Mouse (Mus musculus) forebrain, embryonic 13.5 days (tissue): ENCODE measurements at regions not wholly inside any gene's neighbourhood (a gene's known extent, or its start where the extent isn't known, plus 50 kb on each side); places are given as distances from the start of the nearest gene placed in this dataset.

ENCODE experiments used
- ATAC-seq: fragments of 200-750 bp; cut with Nextera tagmentation; 2 replicates; pipeline ENCODE4 v1.8.0; 2017
- H3K27ac ChIP-seq: fragments of 300-500 bp; sonication (generic); 2 replicates; pipeline ENCODE4 v1.5.1; 2015; ENCODE audit warnings: inconsistent platforms, mild to moderate bottlenecking, moderate library complexity
- H3K27me3 ChIP-seq: fragments of 300-500 bp; sonication (generic); 2 replicates; pipeline ENCODE4 v1.6.1; 2015; ENCODE audit warnings: mild to moderate bottlenecking, inconsistent platforms
- H3K36me3 ChIP-seq: fragments of 300-500 bp; sonication (generic); 2 replicates; pipeline ENCODE4 v1.6.1; 2015; ENCODE audit warnings: mild to moderate bottlenecking, inconsistent platforms; ENCODE audit not compliant: poor library complexity, severe bottlenecking
- H3K4me1 ChIP-seq: fragments of 300-500 bp; sonication (generic); 2 replicates; pipeline ENCODE4 v1.6.1; 2015; ENCODE audit warnings: inconsistent platforms
- H3K4me2 ChIP-seq: fragments of 300-500 bp; sonication (generic); 2 replicates; pipeline ENCODE4 v1.6.1; 2015; ENCODE audit warnings: inconsistent platforms, mild to moderate bottlenecking, moderate library complexity
- H3K4me3 ChIP-seq: fragments of 300-500 bp; sonication (generic); 2 replicates; pipeline ENCODE4 v1.5.1; 2015; ENCODE audit warnings: mild to moderate bottlenecking, inconsistent platforms
- H3K9ac ChIP-seq: fragments of 300-500 bp; sonication (generic); 2 replicates; pipeline ENCODE4 v1.6.1; 2015; ENCODE audit warnings: mild to moderate bottlenecking, inconsistent platforms
- H3K9me3 ChIP-seq: fragments of 300-500 bp; sonication (generic); replicated peaks from 2 replicates; pipeline ENCODE4 v1.6.1; 2016; ENCODE audit warnings: inconsistent platforms
- WGBS: fragments of 180-500 bp; shearing (Covaris S2); methylation state at CpG from one replicate; pipeline ENCODE4 v1.1.7; 2015; 5-methylcytosine and 5-hydroxymethylcytosine counted together

DNA sequence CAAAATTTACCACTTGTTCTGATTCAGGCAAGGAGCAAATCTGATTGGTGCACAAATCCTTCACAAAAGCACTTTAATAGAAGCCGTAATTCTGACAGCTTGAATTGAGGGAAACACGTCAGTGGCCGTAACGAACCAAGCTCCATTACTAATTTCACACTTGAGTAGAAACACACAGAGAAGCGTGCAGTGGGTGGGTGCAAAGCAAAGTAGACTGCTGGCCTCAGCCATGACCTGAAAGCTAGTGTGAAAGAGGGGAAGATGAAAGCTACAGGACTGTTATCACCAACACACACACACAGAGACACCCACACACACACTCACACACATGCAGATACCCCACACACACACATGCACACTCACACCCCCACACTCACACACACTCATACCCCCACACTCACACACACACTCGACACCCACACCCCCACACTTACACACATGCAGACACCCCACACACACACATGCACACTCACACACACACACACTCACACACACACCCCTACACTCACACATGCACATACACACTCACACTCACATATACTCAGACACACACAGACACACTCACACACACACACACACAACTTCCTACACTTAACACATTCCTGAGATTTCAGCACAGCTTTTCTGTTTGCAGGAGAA, 248.8 kb upstream of the Gpc5 start:
- 28% methylated on average over 6 of the region's 6 CpGs for WGBS
- H3K4me1 ChIP-seq: peaks cover 18% of the 10 kb centered on the region
- no peak overlapping the region for H3K4me3 ChIP-seq
- peaks cover 12% of the 10 kb centered on the region; the same call in 1 of the 2 replicates for H3K27me3 ChIP-seq
- no peak overlapping the region for H3K27ac ChIP-seq
- no peak overlapping the region for H3K9ac ChIP-seq
- H3K36me3 ChIP-seq: no peaks in the 10 kb centered on the region
- peak; percentile 48; the same call in 1 of the 2 replicates for ATAC-seq
- H3K4me2 ChIP-seq: no peak overlapping the region
- H3K9me3 ChIP-seq: no peaks in the 10 kb centered on the region

DNA sequence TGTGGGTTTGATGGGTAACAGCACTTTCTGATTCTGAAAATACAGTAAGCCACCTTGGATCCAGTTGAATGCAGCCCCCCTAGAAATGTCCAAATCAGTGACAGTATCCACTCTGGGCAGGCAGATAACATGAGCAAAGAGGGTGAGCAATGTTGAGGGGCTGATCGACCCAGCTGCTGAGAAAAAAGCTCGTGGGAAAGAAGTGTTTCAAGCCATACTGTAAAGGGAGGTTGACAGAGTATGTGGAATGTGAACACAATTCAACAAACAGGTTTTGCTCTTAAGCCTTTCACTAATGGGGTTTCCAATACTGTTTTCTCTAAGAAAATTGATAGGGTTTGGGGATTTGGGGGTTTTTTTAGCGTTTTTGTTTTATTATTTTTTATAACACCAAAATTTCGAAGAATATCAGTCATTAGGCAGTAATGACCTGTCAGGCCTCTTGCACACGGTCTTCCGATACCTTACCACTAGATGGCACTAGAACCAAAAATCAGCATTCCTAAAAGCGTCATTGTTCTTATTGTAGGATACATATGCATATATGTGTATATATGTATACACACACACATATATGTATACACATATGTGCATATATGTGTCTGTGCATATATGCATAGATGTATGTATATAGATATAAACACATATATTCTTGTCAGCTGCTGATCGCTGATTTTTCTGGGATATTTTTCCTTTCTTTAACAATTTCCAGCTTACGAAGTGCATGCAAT, 237.5 kb upstream of the Gpc5 start:
- Histone ChIP-seq H3K27me3 (0 out of 2 replicates have a peak, but pooled peaks cover 5% of the 10 kb centered on the region), H3K9ac (no peak overlapping the region), H3K9me3 (no peaks in the 10 kb centered on the region), H3K27ac (no peak overlapping the region), H3K4me3 (no peak overlapping the region), H3K4me2 (no peak overlapping the region), H3K36me3 (no peaks in the 10 kb centered on the region), H3K4me1 (peaks cover 13% of the 10 kb centered on the region; the same call in 1 of the 2 replicates)
- 26% methylated on average over 9 of the region's 9 CpGs for WGBS
- peak; percentile 81 for ATAC-seq

DNA sequence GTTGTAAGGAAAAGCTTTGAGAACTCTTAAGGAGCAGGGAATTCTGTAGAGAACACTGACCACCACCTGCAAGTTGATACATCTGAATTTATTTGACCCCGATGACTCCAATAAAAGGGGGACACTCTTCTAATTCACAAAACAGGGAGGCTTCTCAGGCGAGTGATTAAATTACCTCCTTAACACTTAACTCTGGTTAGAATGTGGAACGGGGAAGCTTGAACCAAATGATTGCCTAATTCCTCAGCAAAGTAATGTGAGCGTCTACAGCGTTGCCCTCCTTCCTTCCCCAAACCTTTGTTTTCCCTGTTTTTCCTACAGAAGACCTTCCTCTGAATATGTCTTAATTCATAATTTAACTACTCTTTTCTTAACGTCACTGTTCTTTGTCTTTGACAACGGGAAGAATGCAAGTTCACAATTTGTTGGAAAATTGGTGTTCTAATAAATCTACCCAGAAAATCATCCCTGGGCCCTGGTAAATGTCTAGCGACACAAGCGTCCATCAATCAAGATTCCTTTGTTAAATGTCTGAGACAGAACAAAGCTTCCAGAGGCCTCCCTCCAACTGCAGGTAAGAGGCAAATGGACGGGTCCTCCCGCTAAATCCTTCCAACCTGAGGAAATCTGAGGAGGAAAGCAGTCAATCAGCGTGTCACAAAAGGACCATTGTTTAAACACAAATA, 236.8 kb upstream of the Gpc5 start:
- H3K36me3 ChIP-seq: no peaks in the 10 kb centered on the region
- no peak; the same call in 1 of the 2 replicates for ATAC-seq
- H3K9ac ChIP-seq: no peak overlapping the region
- 0 out of 2 replicates have a peak, but pooled peaks cover 5% of the 10 kb centered on the region for H3K27me3 ChIP-seq
- H3K9me3 ChIP-seq: no peaks in the 10 kb centered on the region
- no peak overlapping the region for H3K27ac ChIP-seq
- H3K4me2 ChIP-seq: no peak overlapping the region
- 10% methylated on average over 12 of the region's 12 CpGs for WGBS
- H3K4me3 ChIP-seq: no peak overlapping the region
- peaks cover 13% of the 10 kb centered on the region; the same call in 1 of the 2 replicates for H3K4me1 ChIP-seq

DNA sequence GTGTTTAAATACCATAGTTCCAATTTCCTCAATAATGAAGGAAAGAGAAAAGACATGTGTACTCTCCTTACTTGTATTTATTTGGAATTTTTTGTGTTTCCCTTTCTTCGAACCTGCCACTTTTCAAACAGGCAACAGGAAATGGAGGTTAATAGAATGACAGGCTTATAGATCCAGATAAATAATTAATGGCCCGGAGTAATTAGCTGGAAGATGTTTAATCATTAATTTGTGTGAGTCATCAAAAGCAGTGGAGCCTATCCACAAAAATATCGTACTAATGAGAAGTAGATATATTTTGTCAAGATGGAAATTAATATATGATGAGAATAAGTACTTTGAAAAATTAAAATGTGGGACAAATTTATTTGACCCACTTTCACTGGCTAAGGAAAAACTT, 236.3 kb upstream of the Gpc5 start:
- no peak overlapping the region for H3K4me3 ChIP-seq
- H3K4me1 ChIP-seq: peaks cover 13% of the 10 kb centered on the region; the same call in 1 of the 2 replicates
- ATAC-seq: no peak
- no peak overlapping the region for H3K27ac ChIP-seq
- WGBS: 28% methylated on average over 3 of the region's 3 CpGs
- H3K9me3 ChIP-seq: no peaks in the 10 kb centered on the region
- no peak overlapping the region for H3K9ac ChIP-seq
- 0 out of 2 replicates have a peak, but pooled peaks cover 5% of the 10 kb centered on the region for H3K27me3 ChIP-seq
- no peak overlapping the region for H3K4me2 ChIP-seq
- no peaks in the 10 kb centered on the region for H3K36me3 ChIP-seq

DNA sequence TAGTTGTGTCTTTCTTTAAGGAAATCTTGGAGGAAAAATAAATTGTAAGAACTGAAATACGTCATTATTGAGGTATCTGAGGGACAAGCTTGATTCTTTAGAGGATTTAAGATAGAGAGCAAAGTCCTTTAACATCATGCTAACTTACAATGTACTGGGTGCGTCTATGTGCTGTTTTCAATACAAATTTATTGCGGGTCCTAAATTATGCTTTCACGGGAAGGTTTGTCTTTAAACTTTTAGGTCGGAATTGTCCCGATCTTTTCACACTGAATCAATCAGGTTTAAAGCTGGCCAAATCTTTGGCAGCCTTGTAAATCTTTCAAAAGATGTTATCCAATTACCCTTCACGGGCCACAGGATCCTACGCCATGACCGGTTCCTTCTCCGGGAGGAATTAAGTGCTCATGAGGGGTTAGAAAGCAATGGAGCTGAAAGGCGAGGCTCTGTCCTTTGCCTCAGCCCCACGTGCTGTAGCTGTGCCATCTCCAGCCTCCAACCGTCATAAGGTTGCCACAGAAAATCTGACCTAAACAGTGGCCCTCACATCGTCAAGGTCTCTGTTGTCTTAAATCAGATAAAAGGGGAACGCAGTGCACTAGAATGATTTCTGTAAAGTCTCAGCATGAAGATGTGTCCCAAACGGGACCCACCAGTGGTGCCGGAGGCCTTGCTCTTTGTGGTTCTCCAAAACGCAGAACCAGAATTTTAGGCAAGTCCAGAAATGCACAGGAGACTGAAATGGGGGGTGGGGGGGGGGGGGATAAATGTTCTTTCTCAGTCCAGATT, 235.6 kb upstream of the Gpc5 start:
- ATAC-seq: 0 out of 2 replicates have a peak, but pooled peaks have one; percentile 25
- H3K4me2 ChIP-seq: peak overlapping the region; percentile 21; the same call in 1 of the 2 replicates
- H3K9ac ChIP-seq: no peak overlapping the region
- no peak overlapping the region for H3K27ac ChIP-seq
- no peak overlapping the region for H3K4me3 ChIP-seq
- H3K4me1 ChIP-seq: peaks cover 13% of the 10 kb centered on the region; the same call in 1 of the 2 replicates
- 0 out of 2 replicates have a peak, but pooled peaks cover 5% of the 10 kb centered on the region for H3K27me3 ChIP-seq
- H3K36me3 ChIP-seq: no peaks in the 10 kb centered on the region
- no peaks in the 10 kb centered on the region for H3K9me3 ChIP-seq
- WGBS: 17% methylated on average over 18 of the region's 18 CpGs

DNA sequence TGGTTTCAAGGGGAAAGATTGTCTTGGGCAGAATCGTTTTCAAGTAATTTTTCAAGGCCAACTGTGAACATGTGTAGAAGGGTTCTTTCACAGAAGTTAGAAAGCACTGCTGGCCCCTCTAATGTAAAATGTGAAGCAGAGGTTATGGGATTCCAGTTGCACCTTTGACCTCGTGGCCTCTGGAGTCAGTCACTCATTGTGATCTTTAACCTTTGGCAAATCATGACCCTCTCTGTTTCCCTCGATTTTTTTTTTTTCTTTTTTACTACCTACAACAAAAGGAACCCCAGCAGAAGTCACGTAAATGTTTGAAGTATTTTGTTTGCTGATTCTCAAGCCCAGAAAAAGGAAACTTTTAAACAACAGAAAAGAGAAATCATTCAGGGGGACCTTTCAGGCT, 234.8 kb upstream of the Gpc5 start:
- Histone ChIP-seq H3K4me1 (peaks cover 13% of the 10 kb centered on the region; the same call in 1 of the 2 replicates), H3K27ac (no peak overlapping the region)

DNA sequence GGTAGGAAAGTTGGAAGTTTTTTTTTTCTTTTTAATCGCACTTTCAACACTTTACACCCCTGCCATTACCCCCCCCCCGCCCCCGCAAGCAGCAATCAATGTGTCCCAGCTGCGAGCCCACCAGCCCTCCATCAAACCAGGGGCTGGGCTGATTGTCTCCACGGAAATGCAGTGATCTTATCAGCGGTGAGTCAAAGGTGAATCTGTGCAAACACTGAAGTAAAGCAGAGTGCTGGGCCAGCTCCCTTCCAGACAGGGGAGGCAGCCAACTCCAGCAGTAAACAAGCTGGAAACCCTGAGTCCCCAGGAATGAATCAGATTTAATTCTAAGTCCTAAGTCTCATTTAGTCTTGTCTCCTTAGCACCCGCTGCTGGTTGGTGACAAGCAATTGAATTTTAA, 234.3 kb upstream of the Gpc5 start:
- no peak overlapping the region for H3K9ac ChIP-seq
- 0 out of 2 replicates have a peak, but pooled peaks cover 5% of the 10 kb centered on the region for H3K27me3 ChIP-seq
- no peak for ATAC-seq
- H3K9me3 ChIP-seq: no peaks in the 10 kb centered on the region
- H3K4me2 ChIP-seq: no peak overlapping the region
- no peak overlapping the region for H3K27ac ChIP-seq
- peaks cover 13% of the 10 kb centered on the region; the same call in 1 of the 2 replicates for H3K4me1 ChIP-seq
- 17% methylated on average over 7 of the region's 7 CpGs for WGBS
- no peak overlapping the region for H3K4me3 ChIP-seq
- no peaks in the 10 kb centered on the region for H3K36me3 ChIP-seq

More for the DNA sequence above, 234.8 kb upstream of the Gpc5 start:
- Histone ChIP-seq H3K27me3 (0 out of 2 replicates have a peak, but pooled peaks cover 5% of the 10 kb centered on the region), H3K36me3 (no peaks in the 10 kb centered on the region), H3K4me2 (no peak overlapping the region), H3K4me3 (no peak overlapping the region), H3K9ac (no peak overlapping the region), H3K9me3 (no peaks in the 10 kb centered on the region)
- ATAC-seq: no peak
- 21% methylated on average over 4 of the region's 4 CpGs for WGBS

DNA sequence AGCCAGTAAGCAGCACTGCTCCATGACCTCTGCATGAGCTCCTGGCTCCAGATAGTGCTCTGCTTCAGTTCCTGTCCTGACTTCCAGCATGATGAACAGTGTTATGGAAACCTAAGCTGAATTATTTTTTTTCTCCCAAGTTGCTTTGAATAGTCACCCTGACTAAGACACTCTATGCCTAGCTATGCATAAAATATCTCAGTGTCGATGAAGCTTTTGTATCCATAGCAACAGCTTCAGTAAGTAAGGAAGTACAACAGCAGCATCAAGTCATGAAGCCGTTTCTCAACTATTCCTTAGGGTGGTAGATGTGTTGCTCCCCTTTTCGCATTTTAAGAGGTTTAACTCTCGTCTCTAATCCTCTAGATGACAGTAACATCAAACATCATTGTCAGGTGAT, 228.4 kb upstream of the Gpc5 start:
- Histone ChIP-seq H3K4me1 (no peaks in the 10 kb centered on the region), H3K4me3 (no peak overlapping the region), H3K9me3 (no peaks in the 10 kb centered on the region), H3K9ac (no peak overlapping the region), H3K27ac (no peak overlapping the region), H3K36me3 (no peaks in the 10 kb centered on the region), H3K27me3 (no peaks in the 10 kb centered on the region), H3K4me2 (no peak overlapping the region)
- WGBS: 84% methylated on average over 4 of the region's 4 CpGs
- ATAC-seq: no peak

DNA sequence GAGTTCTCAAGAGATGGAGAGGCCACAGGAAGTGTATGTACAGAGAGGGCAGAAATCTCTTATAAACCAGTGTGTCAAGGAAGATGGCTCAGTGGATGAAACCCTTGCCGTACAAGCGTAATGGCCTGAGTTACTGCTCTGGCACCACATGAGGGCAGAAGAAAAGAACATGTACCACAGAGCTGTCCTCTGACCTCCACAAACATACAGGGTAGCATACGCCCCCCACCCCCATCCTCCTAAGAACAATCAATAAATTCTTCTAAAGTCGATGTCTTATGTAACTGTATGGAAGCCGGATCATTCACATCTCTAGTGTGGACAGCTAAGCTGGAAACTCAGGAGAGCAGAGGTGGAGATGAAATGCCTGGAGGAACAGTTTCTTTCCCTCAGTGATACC, 227.9 kb upstream of the Gpc5 start:
- Histone ChIP-seq H3K4me3 (no peak overlapping the region), H3K27me3 (no peaks in the 10 kb centered on the region), H3K36me3 (no peaks in the 10 kb centered on the region), H3K4me2 (no peak overlapping the region), H3K9me3 (no peaks in the 10 kb centered on the region), H3K27ac (no peak overlapping the region), H3K9ac (no peak overlapping the region), H3K4me1 (no peaks in the 10 kb centered on the region)
- 95% methylated on average over 5 of the region's 5 CpGs for WGBS
- no peak for ATAC-seq

DNA sequence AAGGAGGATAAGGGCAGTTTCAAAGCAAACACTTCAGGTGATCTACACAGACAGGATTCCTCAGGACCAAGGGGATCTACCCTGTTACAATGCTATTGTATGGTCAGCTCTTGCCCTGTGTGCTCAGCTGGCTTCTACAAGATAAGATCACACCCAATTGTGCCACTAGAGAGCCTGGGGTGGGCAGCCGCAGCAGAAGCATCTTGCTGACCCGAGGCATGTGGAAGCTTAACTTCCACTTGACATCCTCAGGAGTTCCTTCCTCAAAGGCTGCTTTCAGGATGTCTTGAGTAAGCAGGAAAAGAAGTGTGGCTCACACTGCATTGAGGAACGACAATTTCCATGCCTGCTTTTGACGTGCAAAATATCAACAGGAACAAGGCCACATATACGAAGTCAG, 222.8 kb upstream of the Gpc5 start:
- Histone ChIP-seq H3K4me3 (no peak overlapping the region), H3K27ac (no peak overlapping the region), H3K27me3 (no peaks in the 10 kb centered on the region), H3K9me3 (no peaks in the 10 kb centered on the region), H3K4me1 (no peaks in the 10 kb centered on the region), H3K4me2 (no peak overlapping the region), H3K9ac (no peak overlapping the region), H3K36me3 (no peaks in the 10 kb centered on the region)
- no peak for ATAC-seq
- WGBS: 58% methylated on average over 5 of the region's 5 CpGs

DNA sequence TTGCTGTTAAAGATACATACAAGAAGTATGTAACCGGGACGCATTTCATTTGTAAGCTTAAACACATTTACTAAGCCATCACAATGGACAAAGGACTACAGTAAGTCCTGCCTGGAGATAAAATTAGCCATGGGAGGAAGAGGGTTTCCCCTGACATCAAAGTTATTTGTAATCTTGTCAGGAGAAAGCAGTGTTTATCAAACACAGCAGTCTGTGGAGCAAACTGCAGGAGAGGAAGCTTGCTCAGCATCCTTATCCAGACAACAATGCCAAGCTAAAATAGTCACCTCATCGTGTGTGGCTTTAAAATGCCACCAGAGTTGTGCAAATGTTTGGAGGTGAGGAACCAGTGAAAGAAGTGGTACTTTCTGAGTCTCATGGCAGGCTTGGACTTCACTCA, 216.9 kb upstream of the Gpc5 start:
- WGBS: 58% methylated on average over 3 of the region's 3 CpGs
- ATAC-seq: no peak
- Histone ChIP-seq H3K27me3 (no peaks in the 10 kb centered on the region), H3K9me3 (no peaks in the 10 kb centered on the region), H3K4me1 (peaks cover 3% of the 10 kb centered on the region; the same call in 1 of the 2 replicates), H3K9ac (no peak overlapping the region), H3K4me2 (no peak overlapping the region), H3K36me3 (no peaks in the 10 kb centered on the region), H3K4me3 (no peak overlapping the region), H3K27ac (no peak overlapping the region)
